Mouse (Mus musculus) erythroblast, embryonic 14.5 days (primary cell): ENCODE data around the gene Nceh1.
"Not testable (repeated sequence)": the region's sequence is repeated elsewhere in the genome, so short reads cannot be mapped to it uniquely, and the experiment has no call there.

Experiments
- GATA1 ChIP-seq: IDR thresholded peaks from 2 replicates; pipeline ENCODE4 v1.6.1; 2012; ENCODE audit warnings: low read length, inconsistent platforms, mixed read lengths
- TAL1 ChIP-seq: IDR thresholded peaks from 3 replicates; pipeline ENCODE4 v1.6.1; 2012; ENCODE audit warnings: low read length, inconsistent platforms, mixed read lengths

GRCm38 (mm10) chr3:27291411-27291810 is 108.6 kb downstream of the Nceh1 start:
- not testable (repeated sequence) for TF ChIP-seq GATA1, TAL1
